Mouse (Mus musculus): ENCODE measurements around the gene Gnaq.

GRCm38 (mm10) chr19:16372752-16373486, 240.3 kb downstream of the Gnaq start:
- no peak for TF ChIP-seq POLR2A (IDR thresholded peaks at IDR 0.05; ENCODE audit: borderline replicate concordance, control insufficient read depth, low read depth, low read length)
- no peak for TF ChIP-seq CTCF (IDR thresholded peaks at IDR 0.05; ENCODE audit: control insufficient read depth, insufficient read depth, low read length)
